Mouse (Mus musculus) small intestine, adult 2 months (tissue): ENCODE data around the gene Ccdc102a. TPM values are rescaled to one million over a fixed set of nuclear protein-coding genes. Genes with fewer than 3 reads are reported as not detected.

ENCODE experiments used
- H3K27ac ChIP-seq: fragments of 200-500 bp; 2 replicates; pipeline ENCODE4 v1.5.1; 2012; ENCODE audit warnings: low read depth, low read length, control low read depth, inconsistent platforms; ENCODE audit not compliant: insufficient read depth
- H3K27me3 ChIP-seq: fragments of 200-500 bp; 2 replicates; pipeline ENCODE4 v1.6.1; 2012; ENCODE audit warnings: mild to moderate bottlenecking, moderate library complexity, low read length, inconsistent platforms; ENCODE audit not compliant: control insufficient read depth, insufficient read depth
- H3K36me3 ChIP-seq: fragments of 200-500 bp; 2 replicates; pipeline ENCODE4 v1.6.1; 2012; ENCODE audit warnings: mild to moderate bottlenecking, low read length, control low read depth, inconsistent platforms; ENCODE audit not compliant: control insufficient read depth, insufficient read depth
- H3K4me1 ChIP-seq: fragments of 200-500 bp; 2 replicates; pipeline ENCODE4 v1.6.1; 2012; ENCODE audit warnings: low read length, inconsistent platforms, mixed read lengths; ENCODE audit not compliant: control insufficient read depth, insufficient read depth, insufficient read length
- H3K4me3 ChIP-seq: fragments of 200-500 bp; 2 replicates; pipeline ENCODE4 v1.5.1; 2012; ENCODE audit warnings: low read depth, mild to moderate bottlenecking, control low read depth, inconsistent platforms, low read length, moderate library complexity
- CTCF ChIP-seq: fragments of 200-500 bp; IDR thresholded peaks from 2 replicates; pipeline ENCODE4 v1.5.1; 2012; ENCODE audit warnings: low read depth, mild to moderate bottlenecking, control low read depth, inconsistent platforms, low read length, moderate library complexity, mixed read lengths; ENCODE audit not compliant: insufficient replicate concordance, insufficient read length; ENCODE audit errors: extremely low read depth
- POLR2A ChIP-seq: fragments of 200-500 bp; IDR thresholded peaks from 2 replicates; pipeline ENCODE4 v1.6.1; 2012; ENCODE audit warnings: low read depth, mild to moderate bottlenecking, control low read depth, inconsistent platforms, low read length, moderate library complexity
- WGBS: fragments of 180-500 bp; shearing (Covaris S2); methylation state at CpG from one replicate; pipeline ENCODE4 v1.1.7; 2018; 5-methylcytosine and 5-hydroxymethylcytosine counted together
- polyA plus RNA-seq: library from polyadenylated mRNA; depleted of rRNA; stranded (reverse); fragments of >200 nt; gene quantifications from 2 replicates; pipeline ENCODE4 v1.2.3, GENCODE M21; 2012

Gene Ccdc102a
- polyA plus RNA-seq, 1 experiment, result 8.1 TPM

GRCm38 (mm10) chr8:94901031-94901430 lies 16.9 kb downstream of the Ccdc102a start:
- Histone ChIP-seq H3K36me3 (no peaks in the 10 kb centered on the region; the same call in 1 of the 2 replicates), H3K4me1 (peaks cover 33% of the 10 kb centered on the region), H3K27me3 (no peaks in the 10 kb centered on the region), H3K27ac (peak overlapping the region; percentile 13; the same call in 1 of the 2 replicates), H3K4me3 (no peak overlapping the region)
- WGBS, result 13% methylated on average over 5 of the region's 5 CpGs
- no peak for TF ChIP-seq CTCF
- TF ChIP-seq POLR2A, result no peak

GRCm38 (mm10) chr8:94900617-94901016 lies 17.3 kb downstream of the Ccdc102a start:
- 23% methylated on average over 6 of the region's 6 CpGs for WGBS
- peaks cover 33% of the 10 kb centered on the region for H3K4me1 ChIP-seq
- H3K27me3 ChIP-seq, result no peaks in the 10 kb centered on the region
- no peak overlapping the region for H3K27ac ChIP-seq
- no peak for TF ChIP-seq CTCF
- no peak for TF ChIP-seq POLR2A
- no peak overlapping the region for H3K4me3 ChIP-seq
- no peaks in the 10 kb centered on the region; the same call in 1 of the 2 replicates for H3K36me3 ChIP-seq

GRCm38 (mm10) chr8:94899262-94899661 lies 18.6 kb downstream of the Ccdc102a start:
- Histone ChIP-seq H3K36me3 (no peaks in the 10 kb centered on the region; the same call in 1 of the 2 replicates), H3K4me3 (peak overlapping the region; percentile 50), H3K27ac (no peak overlapping the region), H3K4me1 (peaks cover 24% of the 10 kb centered on the region), H3K27me3 (no peaks in the 10 kb centered on the region)
- 21% methylated on average over 11 of the region's 11 CpGs for WGBS
- TF ChIP-seq POLR2A, result no peak
- TF ChIP-seq CTCF, result no peak

GRCm38 (mm10) chr8:94892917-94893316 lies 25.0 kb downstream of the Ccdc102a start:
- no peaks in the 10 kb centered on the region; the same call in 1 of the 2 replicates for H3K4me1 ChIP-seq
- no peak overlapping the region for H3K4me3 ChIP-seq
- no peak for TF ChIP-seq CTCF
- TF ChIP-seq POLR2A, result no peak
- H3K36me3 ChIP-seq, result no peaks in the 10 kb centered on the region
- WGBS, result 76% methylated on average over 2 of the region's 2 CpGs
- H3K27me3 ChIP-seq, result no peaks in the 10 kb centered on the region
- no peak overlapping the region for H3K27ac ChIP-seq

DNA sequence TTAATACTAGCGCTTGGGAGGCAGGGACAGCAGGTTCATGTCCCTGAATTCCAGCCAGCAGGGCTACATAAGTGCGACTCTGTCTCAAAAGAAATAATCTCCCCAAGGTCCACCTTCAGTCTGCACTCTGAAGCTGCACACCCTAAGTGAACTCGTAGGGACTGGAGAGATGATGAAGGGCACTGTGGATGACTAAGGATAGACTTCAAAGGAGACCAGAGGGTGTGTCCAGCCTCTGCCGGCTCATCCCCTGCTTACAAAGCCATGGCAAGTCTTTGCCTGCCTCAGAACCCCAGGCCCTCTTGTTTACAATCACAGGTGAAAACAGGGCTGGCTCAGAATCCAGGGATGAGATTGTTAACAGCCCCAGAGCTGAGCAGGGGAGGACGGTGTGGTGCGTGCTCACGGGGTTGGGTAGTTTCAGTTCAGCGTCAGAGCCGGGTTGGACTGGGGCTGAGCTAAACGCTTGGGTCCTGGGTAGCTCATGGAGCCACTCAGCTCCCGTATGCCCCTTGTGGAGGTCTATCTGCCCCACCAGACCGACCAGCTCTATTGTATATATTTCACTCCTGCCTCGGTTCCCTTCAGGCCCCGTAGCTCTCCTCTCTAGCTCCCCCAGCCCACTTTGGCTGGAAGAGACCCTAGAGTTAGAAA lies 29.4 kb downstream of the Ccdc102a start:
- Histone ChIP-seq H3K27me3 (no peaks in the 10 kb centered on the region), H3K27ac (no peak overlapping the region), H3K4me1 (no peaks in the 10 kb centered on the region), H3K36me3 (no peaks in the 10 kb centered on the region), H3K4me3 (no peak overlapping the region)
- TF ChIP-seq POLR2A (no peak), CTCF (no peak)
- WGBS, result 27% methylated on average over 14 of the region's 14 CpGs

GRCm38 (mm10) chr8:94880742-94881141 lies 37.2 kb downstream of the Ccdc102a start:
- no peaks in the 10 kb centered on the region for H3K27me3 ChIP-seq
- TF ChIP-seq CTCF, result no peak
- TF ChIP-seq POLR2A, result no peak
- H3K4me1 ChIP-seq, result peaks cover 6% of the 10 kb centered on the region; the same call in 1 of the 2 replicates
- no peak overlapping the region for H3K4me3 ChIP-seq
- 78% methylated on average over 4 of the region's 4 CpGs for WGBS
- no peaks in the 10 kb centered on the region for H3K36me3 ChIP-seq
- H3K27ac ChIP-seq, result no peak overlapping the region

DNA sequence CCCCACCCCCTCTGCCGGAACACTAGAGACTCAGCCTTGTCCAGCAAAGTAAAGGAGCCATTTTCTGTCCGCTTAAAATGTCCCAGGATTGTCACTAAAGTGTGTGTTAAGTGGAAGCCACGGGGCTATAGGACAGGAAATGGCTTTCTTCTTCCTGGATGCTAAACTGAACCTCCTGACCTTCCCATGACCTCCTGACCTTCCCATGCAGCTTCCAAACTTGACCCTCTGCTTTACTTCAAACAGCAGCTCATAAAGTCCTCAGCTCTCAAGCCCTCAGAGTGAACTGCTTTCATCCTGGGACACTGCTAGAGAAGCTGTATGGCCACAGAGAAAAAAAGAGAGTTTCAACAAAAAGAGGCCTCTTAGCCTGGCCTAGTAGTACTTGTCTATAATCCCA lies 41.1 kb downstream of the Ccdc102a start:
- H3K4me3 ChIP-seq, result no peak overlapping the region
- H3K27me3 ChIP-seq, result no peaks in the 10 kb centered on the region
- 55% methylated on average over 3 of the region's 3 CpGs for WGBS
- H3K4me1 ChIP-seq, result peaks cover 21% of the 10 kb centered on the region
- H3K36me3 ChIP-seq, result 0 out of 2 replicates have a peak, but pooled peaks cover 3% of the 10 kb centered on the region
- TF ChIP-seq POLR2A (no peak), CTCF (no peak)
- 0 out of 2 replicates have a peak overlapping the region, but pooled peaks have one; percentile 73 for H3K27ac ChIP-seq

DNA sequence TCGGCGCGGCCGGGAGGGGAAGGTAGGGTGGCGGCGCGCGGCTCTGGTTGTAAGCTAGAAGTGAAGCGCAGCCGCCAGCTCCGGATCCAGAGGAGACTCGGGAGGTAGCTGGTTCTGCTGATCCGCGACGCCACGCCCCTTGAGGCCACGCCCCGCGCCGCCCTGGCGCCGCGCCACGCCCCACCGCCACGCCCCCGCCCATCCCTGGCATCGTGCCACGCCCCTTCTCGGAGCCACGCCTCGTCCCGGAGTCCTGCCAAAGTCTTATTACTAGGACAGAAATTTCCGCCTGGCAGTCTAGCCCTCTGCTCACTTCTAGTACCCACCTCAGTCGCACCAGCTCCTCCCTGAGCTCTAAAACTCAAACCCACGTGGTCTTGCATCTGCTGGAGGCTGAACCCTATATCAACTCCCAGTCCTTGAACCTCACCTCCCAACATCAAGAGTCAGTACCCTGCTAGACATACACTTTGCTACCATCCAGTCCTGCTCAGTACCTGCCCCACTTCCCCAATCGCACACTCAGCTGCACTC lies 41.6 kb downstream of the Ccdc102a start, which contains the start of gene Dok4:
TSS of gene Dok4 (minus strand) at position 134 of the 534 bp plus-strand sequence.
- WGBS, result under 1% methylated on average over 31 of the region's 37 CpGs
- H3K36me3 ChIP-seq, result 0 out of 2 replicates have a peak, but pooled peaks cover 3% of the 10 kb centered on the region
- H3K27me3 ChIP-seq, result no peaks in the 10 kb centered on the region
- peak; percentile 75; the same call in 1 of the 2 replicates for TF ChIP-seq POLR2A
- TF ChIP-seq CTCF, result no peak
- peak within 1 kb of the TSS; percentile 79 for H3K27ac ChIP-seq
- peak within 1 kb of the TSS; percentile 86 for H3K4me3 ChIP-seq
- H3K4me1 ChIP-seq, result peaks cover 21% of the 10 kb centered on the region
